Mouse (Mus musculus) heart, postnatal 10 days (tissue): ENCODE results near the gene Fkbp8. TPM values are rescaled to one million over a fixed set of nuclear protein-coding genes. Genes with fewer than 3 reads are reported as not detected.

Experiments
- DNase-seq, 2 experiments: peaks; one replicate each; pipeline ENCODE4 v3.0.0; 2021
- intact Hi-C: fragments of 180-260 bp; cut with DNase I; formaldehyde crosslinking; loops from one replicate; pipeline ENCODE4 v1.15.1; 2025
- total RNA-seq, 2 experiments: library from RNA; stranded (reverse); gene quantifications; 2 replicates each; pipeline ENCODE4 v1.2.3; 2021

Gene Fkbp8
- total RNA-seq, 2 experiments from 2014 or later = 185 to 190 TPM

- peak; percentile 97 for DNase-seq
- intact Hi-C loops = loop anchor here (5.0 kb wide), 1 partner anchor 65 kb away; no protein-coding TSS in a partner anchor
These were observed 4.7 kb upstream of the Fkbp8 start for GRCm38 (mm10) chr8:70522592-70523403.

- intact Hi-C loops = no loop called here
- DNase-seq = no peak
These were observed 413 bp upstream of the Fkbp8 start for GRCm38 (mm10) chr8:70527111-70527511.

GRCm38 (mm10) chr8:70528182-70528797 lies 766 bp downstream of the Fkbp8 start:
- intact Hi-C loops = no loop called here
- DNase-seq = no peak

GRCm38 (mm10) chr8:70529299-70529698 lies 1.8 kb downstream of the Fkbp8 start:
- intact Hi-C loops = no loop called here
- DNase-seq = no peak

GRCm38 (mm10) chr8:70529741-70530161 lies 2.2 kb downstream of the Fkbp8 start:
- no peak for DNase-seq
- intact Hi-C loops = no loop called here

- DNase-seq = no peak
- intact Hi-C loops = no loop called here
These were observed 2.8 kb downstream of the Fkbp8 start for GRCm38 (mm10) chr8:70530314-70530713.

DNA sequence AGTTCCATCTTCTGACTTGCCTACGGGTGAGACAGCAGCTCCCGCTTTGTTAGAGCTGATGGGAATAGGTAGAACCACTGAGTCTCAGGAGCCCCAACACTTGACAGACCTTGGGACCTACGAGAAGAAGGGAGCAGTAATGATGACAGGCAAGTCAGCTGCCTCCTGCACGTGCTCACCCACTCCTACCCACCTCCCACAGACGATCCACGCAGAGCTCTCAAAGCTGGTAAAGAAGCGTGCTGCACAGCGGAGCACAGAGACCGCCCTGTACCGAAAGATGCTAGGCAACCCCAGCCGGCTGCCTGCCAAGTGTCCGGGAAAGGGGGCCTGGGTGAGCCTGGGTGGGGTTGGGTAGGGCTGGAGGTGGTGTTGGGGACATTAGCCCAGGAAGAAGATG lies 6.8 kb downstream of the Fkbp8 start:
- intact Hi-C loops = no loop called here
- no peak for DNase-seq

GRCm38 (mm10) chr8:70535221-70535620 lies 7.7 kb downstream of the Fkbp8 start:
- intact Hi-C loops = no loop called here
- no peak for DNase-seq

- no peak for DNase-seq
- intact Hi-C loops = no loop called here
These were observed 8.2 kb downstream of the Fkbp8 start for GRCm38 (mm10) chr8:70535701-70536100.

- intact Hi-C loops = no loop called here
These were observed 10.6 kb downstream of the Fkbp8 start for GRCm38 (mm10) chr8:70538024-70538579.

GRCm38 (mm10) chr8:70538633-70539076 lies 11.1 kb downstream of the Fkbp8 start:
- intact Hi-C loops = no loop called here
- peak; percentile 99 to 100 for DNase-seq

More at GRCm38 (mm10) chr8:70538024-70538579, 10.6 kb downstream of the Fkbp8 start:
- DNase-seq = peak; percentile 61 to 77

DNA sequence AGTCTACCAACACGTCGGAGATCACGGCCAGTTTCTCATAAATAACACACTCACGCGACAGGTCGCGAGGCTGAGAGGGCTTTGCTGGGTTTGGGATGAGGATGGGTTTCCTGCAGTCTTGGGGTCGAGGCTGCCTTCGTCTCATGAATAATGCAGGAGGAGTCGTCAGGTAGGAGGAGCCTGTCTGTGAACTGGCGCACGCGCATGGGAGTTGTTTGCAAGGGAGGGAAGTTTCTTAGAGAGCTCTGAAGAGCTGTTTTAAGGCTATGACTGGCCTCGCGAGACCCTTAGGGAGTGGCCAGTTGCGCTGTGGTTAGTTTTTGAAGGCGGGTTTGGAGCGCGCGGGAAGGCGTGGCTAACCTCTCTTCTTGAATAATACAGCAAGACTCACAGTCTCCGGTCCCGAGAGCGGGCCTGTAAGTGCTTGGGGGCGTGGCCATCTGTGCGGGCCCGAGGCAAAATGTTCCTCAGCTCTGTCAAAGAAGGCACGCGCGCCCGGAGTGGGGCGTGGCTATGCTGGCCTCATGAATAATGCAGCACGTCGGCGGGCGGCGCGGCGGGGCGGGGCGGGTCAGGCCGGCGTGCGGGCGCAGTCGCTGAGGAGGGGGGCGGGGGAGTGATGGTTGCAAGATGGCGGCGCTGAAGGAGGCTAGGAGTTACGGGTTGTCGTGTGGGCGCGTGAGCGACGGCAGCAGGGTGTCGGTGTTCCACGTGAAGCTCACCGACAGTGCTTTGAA lies 11.7 kb downstream of the Fkbp8 start, which contains the start of gene Ell:
TSS of gene Ell (plus strand) at position 381 of the 737 bp plus-strand sequence.
- intact Hi-C loops = no loop called here
- peak; percentile 99 to 100 for DNase-seq

DNA sequence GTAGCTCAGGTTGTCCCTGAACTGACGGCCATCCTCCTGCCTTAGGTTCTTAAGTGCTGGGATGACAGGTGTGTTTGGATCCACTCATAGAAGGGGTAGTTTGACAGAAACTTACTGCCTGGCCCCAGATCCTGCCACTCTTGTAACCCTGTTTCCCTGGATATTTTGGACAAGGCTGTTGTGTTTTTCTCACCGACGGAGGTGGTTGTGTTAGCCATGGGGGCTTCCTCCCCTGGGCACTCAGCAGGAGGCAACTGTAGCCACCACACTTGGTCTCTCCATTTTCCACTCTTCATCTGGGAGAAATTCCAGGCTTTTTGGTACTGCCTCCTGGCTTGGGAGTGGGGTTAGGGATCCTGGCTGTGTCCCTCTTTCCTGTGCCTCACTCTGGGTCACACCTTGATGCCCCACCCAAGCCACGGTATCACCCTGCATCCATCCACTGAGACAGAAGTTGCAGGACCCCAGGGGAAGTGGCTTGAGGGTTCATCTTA lies 12.5 kb downstream of the Fkbp8 start:
- DNase-seq = no peak
- intact Hi-C loops = no loop called here

DNA sequence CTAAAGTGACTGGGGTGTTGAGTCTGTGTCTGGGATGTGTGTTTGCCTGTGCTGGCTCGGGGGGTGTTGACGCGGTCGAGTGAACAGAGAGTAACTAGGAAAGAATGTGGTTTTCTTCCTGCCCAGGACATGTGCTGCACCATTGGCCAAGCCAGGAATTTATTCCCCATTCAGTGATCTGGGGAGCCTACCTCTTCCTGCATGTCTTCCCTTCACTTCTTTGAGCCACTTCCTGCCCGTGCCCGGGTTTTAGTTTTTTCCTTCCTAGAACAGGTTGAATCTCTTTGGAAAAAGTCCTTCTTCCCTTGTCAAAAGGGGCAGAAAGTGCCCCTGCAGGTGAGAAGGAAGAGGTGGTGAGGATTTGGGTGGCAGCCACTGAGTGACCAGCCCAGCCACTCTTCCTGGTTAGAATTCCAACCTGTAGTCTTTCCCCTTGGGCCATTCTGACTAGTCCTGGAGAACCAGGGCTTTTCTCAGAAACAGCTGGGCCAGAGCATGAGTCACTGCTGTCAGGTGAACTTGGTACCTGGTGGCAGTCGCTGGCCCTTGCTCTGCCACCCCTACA lies 13.1 kb downstream of the Fkbp8 start:
- peak in 1 of 2 experiments; percentile 35 for DNase-seq
- intact Hi-C loops = no loop called here

GRCm38 (mm10) chr8:70541081-70541480 lies 13.6 kb downstream of the Fkbp8 start:
- intact Hi-C loops = no loop called here

DNA sequence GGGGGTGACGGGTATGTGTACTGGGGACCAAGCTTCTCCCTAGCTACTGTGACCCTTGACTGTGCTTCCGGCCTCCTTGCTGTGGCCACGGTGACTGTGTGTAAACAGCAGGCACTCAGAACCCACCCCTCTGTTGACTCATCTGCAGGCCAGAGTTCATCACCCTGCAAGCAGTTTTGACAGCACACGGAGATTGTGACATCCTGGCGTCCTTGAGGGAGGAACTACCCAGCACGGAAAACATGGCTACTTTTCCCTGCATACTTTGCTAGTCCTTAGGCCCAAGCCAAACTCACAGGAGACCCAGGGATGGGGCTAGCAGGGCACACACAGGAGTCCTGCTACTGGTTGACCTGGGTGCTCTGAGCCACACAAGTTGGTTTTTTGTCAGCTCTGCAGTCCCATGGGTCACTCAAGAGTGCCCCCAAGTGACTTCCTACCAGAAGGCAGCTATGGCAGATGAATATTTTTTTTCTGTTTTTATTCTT lies 16.7 kb downstream of the Fkbp8 start:
- intact Hi-C loops = no loop called here
- DNase-seq = peak; percentile 31 to 52

More at GRCm38 (mm10) chr8:70541081-70541480, 13.6 kb downstream of the Fkbp8 start:
- no peak for DNase-seq

DNA sequence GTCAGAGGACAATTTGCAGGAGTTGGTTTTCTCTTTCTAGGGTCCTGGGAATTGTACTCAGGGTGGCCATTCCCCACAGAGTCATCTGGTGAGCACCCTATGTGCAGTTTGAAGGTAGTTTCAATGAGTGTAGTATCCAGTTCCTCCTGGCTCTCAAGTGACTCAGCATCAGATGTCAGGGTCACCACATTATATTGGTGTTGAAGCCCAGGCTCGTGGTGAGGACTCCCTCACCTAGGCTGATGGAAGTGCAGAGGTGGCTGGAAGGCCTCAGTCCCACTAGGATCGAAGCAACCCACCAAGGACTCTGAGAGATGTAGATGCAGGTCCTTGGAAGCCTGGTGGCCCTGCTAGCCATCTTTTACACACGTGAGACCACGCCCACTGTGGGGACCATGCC lies 18.9 kb downstream of the Fkbp8 start:
- intact Hi-C loops = no loop called here
- DNase-seq = no peak

DNA sequence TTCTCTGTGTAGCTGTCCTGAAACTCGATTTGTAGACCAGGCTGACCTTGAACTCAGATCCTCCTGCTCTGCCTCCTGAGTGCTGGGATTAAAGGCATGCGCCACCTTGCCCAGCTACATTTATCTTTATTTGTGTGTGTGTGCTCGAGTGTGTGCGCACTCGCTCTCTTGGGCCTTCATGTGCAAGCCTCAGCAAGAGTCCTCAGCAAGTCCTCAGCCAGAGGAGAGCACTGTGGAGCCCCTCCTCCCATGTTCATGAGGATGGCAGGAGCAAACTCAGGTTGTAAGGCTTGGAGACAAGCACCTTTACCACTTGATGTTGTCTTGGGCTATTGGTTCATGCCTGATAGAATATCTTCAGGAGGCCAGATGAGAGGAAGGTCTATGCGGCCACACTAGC lies 20.2 kb downstream of the Fkbp8 start:
- intact Hi-C loops = no loop called here
- DNase-seq = no peak

DNA sequence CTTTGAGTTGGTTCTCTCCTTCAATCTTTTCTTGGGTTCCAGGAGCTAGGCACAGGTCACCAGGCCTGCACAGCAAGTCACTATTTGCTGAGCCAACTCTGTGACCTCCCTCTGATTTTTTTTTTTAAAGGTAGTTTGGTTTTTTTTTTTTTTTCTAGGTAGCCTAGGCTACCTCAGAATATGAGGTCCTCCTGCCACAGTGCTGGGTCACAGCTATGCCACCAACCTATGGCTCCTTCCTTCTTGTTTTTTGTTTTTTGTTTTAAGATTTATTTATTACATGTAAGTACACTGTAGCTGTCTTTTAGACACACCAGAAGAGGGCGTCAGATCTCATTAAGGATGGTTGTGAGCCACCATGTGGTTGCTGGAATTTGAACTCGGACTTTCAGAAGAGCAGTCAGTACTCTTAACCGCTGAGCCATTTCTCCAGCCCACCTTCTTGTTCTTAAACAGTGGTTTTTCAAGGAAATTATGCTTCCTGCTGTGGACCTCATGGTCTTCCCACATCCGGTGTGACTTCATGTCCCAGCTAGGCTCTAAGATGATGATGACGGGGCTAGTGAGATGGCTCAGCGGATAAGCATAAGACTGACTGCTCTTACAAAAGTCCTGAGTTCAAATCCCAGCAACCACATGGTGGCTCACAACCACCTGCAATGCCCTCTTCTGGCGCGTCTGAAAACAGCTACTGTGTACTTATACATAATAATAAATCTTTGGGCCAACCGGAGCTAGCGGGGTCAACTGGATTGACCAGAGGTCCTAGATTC lies 22.1 kb downstream of the Fkbp8 start:
- DNase-seq = no peak
- intact Hi-C loops = no loop called here
